Mouse (Mus musculus) embryonic facial prominence, embryonic 13.5 days (tissue): ENCODE results near the gene Sox15. TPM values are rescaled to one million over a fixed set of nuclear protein-coding genes. Genes with fewer than 3 reads are reported as not detected.
"Not testable (repeated sequence)": the region's sequence is repeated elsewhere in the genome, so short reads cannot be mapped to it uniquely, and the experiment has no call there.

Experiments
- ATAC-seq: fragments of 200-750 bp; cut with Nextera tagmentation; 2 replicates; pipeline ENCODE4 v1.8.0; 2017; ENCODE audit warnings: low read depth; ENCODE audit not compliant: insufficient number of reproducible peaks, insufficient read depth, low FRiP score, low TSS enrichment
- H3K27ac ChIP-seq: fragments of 300-500 bp; sonication (generic); 2 replicates; pipeline ENCODE4 v1.5.1; 2015; ENCODE audit warnings: moderate library complexity, mild to moderate bottlenecking, inconsistent platforms
- H3K27me3 ChIP-seq: fragments of 300-500 bp; sonication (generic); 2 replicates; pipeline ENCODE4 v1.6.1; 2015; ENCODE audit warnings: mild to moderate bottlenecking, inconsistent platforms
- H3K36me3 ChIP-seq: fragments of 300-500 bp; sonication (generic); 2 replicates; pipeline ENCODE4 v1.6.1; 2015; ENCODE audit warnings: mild to moderate bottlenecking, inconsistent platforms
- H3K4me1 ChIP-seq: fragments of 300-500 bp; sonication (generic); 2 replicates; pipeline ENCODE4 v1.6.1; 2015; ENCODE audit warnings: inconsistent platforms
- H3K4me2 ChIP-seq: fragments of 300-500 bp; sonication (generic); 2 replicates; pipeline ENCODE4 v1.6.1; 2015; ENCODE audit warnings: moderate library complexity, mild to moderate bottlenecking, inconsistent platforms
- H3K4me3 ChIP-seq: fragments of 300-500 bp; sonication (generic); 2 replicates; pipeline ENCODE4 v1.5.1; 2015; ENCODE audit warnings: mild to moderate bottlenecking, inconsistent platforms
- H3K9ac ChIP-seq: fragments of 300-500 bp; sonication (generic); 2 replicates; pipeline ENCODE4 v1.6.1; 2015; ENCODE audit warnings: mild to moderate bottlenecking, inconsistent platforms
- H3K9me3 ChIP-seq: fragments of 300-500 bp; sonication (generic); 2 replicates; pipeline ENCODE4 v1.6.1; 2016; ENCODE audit warnings: inconsistent platforms
- WGBS: fragments of 180-500 bp; shearing (Covaris S2); methylation state at CpG from one replicate; pipeline ENCODE4 v1.1.7; 2015; ENCODE audit warnings: mixed read lengths; 5-methylcytosine and 5-hydroxymethylcytosine counted together
- polyA plus RNA-seq: library from polyadenylated mRNA; unstranded; fragments of >200 nt; fragmentation: Nextera tagmentation; extraction: Ambion mirVana; gene quantifications from 2 replicates; pipeline ENCODE4 v1.2.1, GENCODE M21; 2015

Sox15 gene
- polyA plus RNA-seq, 1 experiment from 2014 or later = 0.41 TPM

- no peak overlapping the region for H3K4me3 ChIP-seq
- no peaks in the 10 kb centered on the region for H3K9me3 ChIP-seq
- H3K36me3 ChIP-seq = no peaks in the 10 kb centered on the region
- no peak overlapping the region for H3K4me2 ChIP-seq
- 81% methylated on average over 7 of the region's 7 CpGs for WGBS
- H3K27ac ChIP-seq = no peak overlapping the region
- H3K9ac ChIP-seq = no peak overlapping the region
- no peak for ATAC-seq
- H3K27me3 ChIP-seq = no peaks in the 10 kb centered on the region
- H3K4me1 ChIP-seq = peaks cover 9% of the 10 kb centered on the region; the same call in 1 of the 2 replicates
Observed at GRCm38 (mm10) chr11:69620394-69621081, 34.6 kb upstream of the Sox15 start.

DNA sequence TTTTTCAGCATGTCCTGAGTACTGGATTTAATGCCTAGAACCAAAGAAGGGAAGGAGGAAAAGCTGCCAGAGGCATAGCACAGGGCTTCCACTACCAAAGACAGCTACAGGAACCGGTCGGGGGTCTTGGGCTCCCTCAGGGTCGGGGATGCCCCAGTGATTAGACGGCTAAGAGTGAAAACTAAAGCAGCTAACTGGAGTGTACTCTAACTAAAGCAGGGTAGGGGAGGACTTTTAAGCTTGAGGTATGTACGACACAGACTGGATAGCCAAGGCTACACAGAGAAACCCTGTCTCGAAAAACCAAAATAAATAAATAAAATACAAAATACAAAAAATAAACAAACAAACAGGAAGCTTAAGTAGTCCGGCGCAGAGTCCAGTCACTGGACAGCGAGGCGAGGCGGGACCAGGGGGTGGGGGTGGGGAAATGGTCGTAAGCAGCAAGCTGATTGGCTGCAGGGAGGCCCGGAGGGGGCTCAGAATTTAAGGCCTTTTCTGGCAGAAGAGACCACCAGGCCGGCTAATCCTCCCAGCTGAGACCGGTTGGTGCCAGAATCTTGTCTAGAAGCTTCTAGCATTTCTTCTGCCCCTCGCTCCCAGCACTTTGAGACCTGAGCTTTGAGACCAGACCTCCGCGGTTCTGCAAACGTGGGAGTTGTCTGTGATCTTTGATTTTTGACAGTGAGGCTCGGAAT lies 33.4 kb upstream of the Sox15 start, which contains the start of gene Sat2:
TSS of gene Sat2 (plus strand) at position 454 of the 698 bp plus-strand sequence.
- Histone ChIP-seq H3K9me3 (no peaks in the 10 kb centered on the region), H3K36me3 (no peaks in the 10 kb centered on the region), H3K4me2 (peak within 1 kb of the TSS; percentile 64), H3K4me3 (peak within 1 kb of the TSS; percentile 54), H3K27ac (peak within 1 kb of the TSS; percentile 63), H3K9ac (peak within 1 kb of the TSS; percentile 79), H3K27me3 (no peaks in the 10 kb centered on the region), H3K4me1 (peaks cover 9% of the 10 kb centered on the region; the same call in 1 of the 2 replicates)
- ATAC-seq = peak; percentile 71; the same call in 1 of the 2 replicates
- WGBS = 1% methylated on average over 20 of the region's 20 CpGs

GRCm38 (mm10) chr11:69622406-69622805 lies 32.7 kb upstream of the Sox15 start:
- no peaks in the 10 kb centered on the region for H3K36me3 ChIP-seq
- peak overlapping the region; percentile 54 for H3K4me3 ChIP-seq
- WGBS = 34% methylated on average over 6 of the region's 6 CpGs
- H3K4me2 ChIP-seq = peak overlapping the region; percentile 64
- ATAC-seq = no peak
- H3K27ac ChIP-seq = peak overlapping the region; percentile 63
- H3K9ac ChIP-seq = peak overlapping the region; percentile 79
- peaks cover 9% of the 10 kb centered on the region; the same call in 1 of the 2 replicates for H3K4me1 ChIP-seq
- no peaks in the 10 kb centered on the region for H3K9me3 ChIP-seq
- no peaks in the 10 kb centered on the region for H3K27me3 ChIP-seq

DNA sequence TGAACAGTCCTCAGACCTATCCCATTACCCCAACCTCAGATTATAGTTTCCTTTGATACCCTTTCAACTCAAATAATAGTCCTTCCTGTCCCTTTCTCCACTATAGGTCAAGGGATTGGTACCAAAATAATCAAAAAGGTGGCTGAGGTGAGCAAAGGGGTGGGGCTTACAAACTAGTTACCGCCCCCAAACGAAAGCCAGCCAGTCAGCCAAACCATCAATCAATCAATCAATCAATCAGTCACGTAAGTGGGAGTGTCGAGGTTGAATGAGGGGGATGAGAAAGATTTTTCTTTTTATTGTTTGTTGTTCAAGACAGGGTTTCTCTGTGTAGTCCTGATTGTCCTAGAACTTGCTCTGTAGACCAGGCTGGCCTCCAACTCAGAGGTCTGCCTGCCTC lies 32.1 kb upstream of the Sox15 start:
- no peaks in the 10 kb centered on the region for H3K9me3 ChIP-seq
- H3K9ac ChIP-seq = peak overlapping the region; percentile 79
- no peaks in the 10 kb centered on the region for H3K36me3 ChIP-seq
- H3K27me3 ChIP-seq = no peaks in the 10 kb centered on the region
- 66% methylated on average over 4 of the region's 4 CpGs for WGBS
- H3K4me1 ChIP-seq = peaks cover 9% of the 10 kb centered on the region; the same call in 1 of the 2 replicates
- H3K4me3 ChIP-seq = peak overlapping the region; percentile 54
- H3K27ac ChIP-seq = no peak overlapping the region
- no peak for ATAC-seq
- H3K4me2 ChIP-seq = peak overlapping the region; percentile 64

DNA sequence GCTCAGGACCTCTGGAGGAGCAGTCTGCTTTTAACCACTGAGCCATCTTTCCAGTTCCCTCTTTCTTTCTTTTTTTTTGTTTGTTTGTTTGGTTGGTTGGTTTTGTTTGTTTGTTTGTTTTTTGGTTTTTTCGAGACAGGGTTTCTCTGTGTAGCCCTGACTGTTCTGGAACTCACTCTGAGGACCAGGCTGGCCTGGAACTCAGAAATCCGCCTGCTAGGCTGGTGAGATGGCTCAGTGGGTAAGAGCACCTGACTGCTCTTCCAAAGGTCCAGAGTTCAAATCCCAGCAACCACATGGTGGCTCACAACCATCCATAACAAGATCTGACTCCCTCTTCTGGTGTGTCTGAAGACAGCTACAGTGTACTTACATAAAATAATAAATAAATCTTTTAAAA lies 30.8 kb upstream of the Sox15 start:
- H3K36me3 ChIP-seq, H3K4me2 ChIP-seq, H3K9ac ChIP-seq, H3K9me3 ChIP-seq, H3K27ac ChIP-seq, H3K4me1 ChIP-seq, ATAC-seq, H3K27me3 ChIP-seq, H3K4me3 ChIP-seq: not testable (repeated sequence)
- WGBS = 94% methylated on average over 2 of the region's 2 CpGs

GRCm38 (mm10) chr11:69628286-69628685 lies 26.8 kb upstream of the Sox15 start:
- WGBS = 36% methylated on average over 6 of the region's 6 CpGs
- H3K27ac ChIP-seq = no peak overlapping the region
- ATAC-seq = no peak

GRCm38 (mm10) chr11:69629802-69630201 lies 25.3 kb upstream of the Sox15 start:
- Histone ChIP-seq H3K4me3 (no peak overlapping the region), H3K27ac (no peak overlapping the region), H3K4me2 (no peak overlapping the region), H3K9ac (no peak overlapping the region), H3K4me1 (peaks cover 12% of the 10 kb centered on the region), H3K9me3 (no peaks in the 10 kb centered on the region), H3K36me3 (no peaks in the 10 kb centered on the region), H3K27me3 (no peaks in the 10 kb centered on the region)
- ATAC-seq = no peak
- WGBS = 63% methylated on average over 1 of the region's 1 CpGs

More at GRCm38 (mm10) chr11:69628286-69628685, 26.8 kb upstream of the Sox15 start:
- H3K9ac ChIP-seq = no peak overlapping the region
- H3K4me3 ChIP-seq = no peak overlapping the region
- 0 out of 2 replicates have a peak, but pooled peaks cover 2% of the 10 kb centered on the region for H3K4me1 ChIP-seq
- no peaks in the 10 kb centered on the region for H3K36me3 ChIP-seq
- no peaks in the 10 kb centered on the region for H3K9me3 ChIP-seq
- H3K4me2 ChIP-seq = no peak overlapping the region
- H3K27me3 ChIP-seq = no peaks in the 10 kb centered on the region

DNA sequence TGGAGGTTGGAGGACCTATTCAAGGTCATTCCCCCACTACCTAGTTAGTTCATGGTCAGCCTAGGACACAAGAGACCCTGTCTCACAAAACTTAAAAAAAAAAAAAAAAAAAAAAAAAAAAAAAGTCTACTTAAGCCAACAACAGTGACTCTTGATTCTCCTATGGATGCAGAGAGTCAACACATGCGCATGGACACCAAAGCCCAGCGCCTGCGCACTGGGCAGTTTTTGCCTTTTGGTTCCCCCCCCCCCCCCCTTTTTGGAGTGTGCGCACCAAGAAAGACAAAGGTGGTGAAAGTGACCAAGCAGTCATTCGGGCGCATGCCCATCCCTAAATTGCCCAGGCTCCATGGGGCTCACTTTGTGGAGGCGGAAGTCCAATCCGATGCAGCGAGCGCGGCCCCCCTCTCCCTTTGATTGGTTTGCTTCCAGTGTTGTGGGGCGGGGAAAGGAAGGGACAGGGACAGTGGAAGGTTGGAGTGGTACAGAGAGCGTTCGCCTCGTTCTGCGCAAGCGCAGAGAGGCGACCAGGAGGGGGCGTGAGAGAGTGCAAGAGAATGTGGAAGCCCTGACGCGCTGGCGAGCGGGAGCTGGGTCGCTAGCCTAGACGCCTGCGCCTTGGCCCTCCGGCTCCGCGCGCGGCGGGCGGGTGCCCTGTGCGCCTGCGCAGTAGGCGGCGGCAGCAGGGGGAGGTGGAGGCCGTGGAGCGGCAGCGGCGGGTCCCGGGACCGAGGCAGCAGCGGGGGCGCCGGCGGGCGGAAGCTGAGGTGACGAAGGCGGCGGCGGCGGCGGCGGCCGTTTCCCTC lies 22.6 kb upstream of the Sox15 start, which contains the start of gene Fxr2:
TSS of gene Fxr2 (plus strand) at position 707 of the 806 bp plus-strand sequence.
- H3K9ac ChIP-seq = peak within 1 kb of the TSS; percentile 92
- H3K36me3 ChIP-seq = peaks cover 7% of the 10 kb centered on the region
- peak within 1 kb of the TSS; percentile 97 for H3K27ac ChIP-seq
- WGBS = under 1% methylated on average over 51 of the region's 56 CpGs
- H3K9me3 ChIP-seq = no peaks in the 10 kb centered on the region
- peak within 1 kb of the TSS; percentile 81 for H3K4me2 ChIP-seq
- H3K27me3 ChIP-seq = no peaks in the 10 kb centered on the region
- peaks cover 26% of the 10 kb centered on the region for H3K4me1 ChIP-seq
- H3K4me3 ChIP-seq = peak within 1 kb of the TSS; percentile 79
- peak; percentile 98 for ATAC-seq

DNA sequence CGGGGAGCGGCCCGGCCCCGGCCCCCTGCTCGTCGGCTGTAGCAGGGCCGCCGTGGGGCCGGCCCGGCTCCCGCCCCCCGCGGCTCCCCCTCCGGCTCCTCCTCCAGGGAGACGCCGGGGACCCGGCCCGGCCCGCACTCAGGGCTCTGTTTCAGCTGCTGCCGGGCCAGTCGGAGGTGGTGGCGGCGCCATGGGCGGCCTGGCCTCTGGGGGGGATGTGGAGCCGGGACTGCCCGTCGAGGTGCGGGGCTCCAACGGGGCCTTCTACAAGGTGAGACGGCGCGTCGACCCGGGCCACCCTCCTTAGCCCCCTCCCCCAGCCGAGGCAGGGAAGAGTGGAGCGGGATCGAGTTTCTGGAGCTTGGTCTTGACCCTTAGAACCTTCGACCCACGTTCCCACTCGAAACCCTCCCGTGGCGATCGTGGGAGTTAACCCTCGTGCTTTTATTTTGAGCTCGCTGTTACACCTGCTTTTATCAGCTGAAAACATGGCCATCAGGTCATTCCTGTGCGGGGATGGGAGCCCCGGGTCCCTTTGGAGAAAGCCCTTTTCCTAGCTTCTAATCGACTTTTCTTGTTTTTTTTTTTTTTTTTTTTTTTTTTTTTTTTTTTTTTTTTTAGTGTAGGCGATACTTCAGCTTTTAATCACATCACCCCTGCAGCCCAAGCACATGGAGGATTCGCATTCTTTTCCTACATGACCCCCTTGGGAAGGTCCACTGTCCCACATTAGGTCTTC lies 21.8 kb upstream of the Sox15 start:
- Histone ChIP-seq H3K4me2 (peak overlapping the region; percentile 81), H3K9me3 (no peaks in the 10 kb centered on the region), H3K27me3 (no peaks in the 10 kb centered on the region), H3K27ac (peak overlapping the region; percentile 97), H3K36me3 (peaks cover 14% of the 10 kb centered on the region), H3K4me3 (peak overlapping the region; percentile 79), H3K9ac (peak overlapping the region; percentile 92), H3K4me1 (peaks cover 26% of the 10 kb centered on the region)
- ATAC-seq = peak; percentile 53
- under 1% methylated on average over 37 of the region's 50 CpGs for WGBS

GRCm38 (mm10) chr11:69635471-69635870 lies 19.6 kb upstream of the Sox15 start:
- Histone ChIP-seq H3K4me2 (peak overlapping the region; percentile 81), H3K4me3 (peak overlapping the region; percentile 8; the same call in 1 of the 2 replicates), H3K27ac (no peak overlapping the region), H3K9me3 (no peaks in the 10 kb centered on the region), H3K27me3 (no peaks in the 10 kb centered on the region), H3K9ac (0 out of 2 replicates have a peak overlapping the region, but pooled peaks have one; percentile 38), H3K4me1 (peaks cover 26% of the 10 kb centered on the region), H3K36me3 (peaks cover 31% of the 10 kb centered on the region)
- 72% methylated on average over 3 of the region's 3 CpGs for WGBS
- ATAC-seq = no peak
